Mouse (Mus musculus) heart, postnatal 0 days (tissue): Measurements from ENCODE around the gene Ascl2. TPM values are rescaled to one million over a fixed set of nuclear protein-coding genes. Genes with fewer than 3 reads are reported as not detected.
A peak's percentile ranks its signal among the peaks of the same experiment; 100 is the strongest.

Experiments
- ATAC-seq: fragments of 200-750 bp; cut with Nextera tagmentation; 2 replicates; pipeline ENCODE4 v1.8.0; 2017; ENCODE audit warnings: low read depth, moderate number of reproducible peaks, moderate library complexity; ENCODE audit not compliant: insufficient read depth
- DNase-seq: peaks from one replicate; pipeline ENCODE4 v3.0.0-alpha.2; 2016; ENCODE audit warnings: low spot score
- H3K27ac ChIP-seq: fragments of 300-500 bp; sonication (generic); 2 replicates; pipeline ENCODE4 v1.5.1; 2014; ENCODE audit warnings: low read depth, mild to moderate bottlenecking
- H3K27me3 ChIP-seq: fragments of 300-500 bp; sonication (generic); 2 replicates; pipeline ENCODE4 v1.6.1; 2014; ENCODE audit warnings: low read length, mixed read lengths; ENCODE audit not compliant: control insufficient read depth, insufficient read depth
- H3K36me3 ChIP-seq: fragments of 300-500 bp; sonication (generic); replicated peaks from 2 replicates; pipeline ENCODE4 v1.6.1; 2014; ENCODE audit warnings: low read length, mixed read lengths; ENCODE audit not compliant: control insufficient read depth, insufficient read depth
- H3K4me1 ChIP-seq: fragments of 300-500 bp; sonication (generic); 2 replicates; pipeline ENCODE4 v1.6.1; 2014; ENCODE audit warnings: antibody characterized with exemption; ENCODE audit not compliant: control insufficient read depth, insufficient read depth
- H3K4me2 ChIP-seq: fragments of 300-500 bp; sonication (generic); 2 replicates; pipeline ENCODE4 v1.6.1; 2014; ENCODE audit warnings: low read depth, mild to moderate bottlenecking, low read length, moderate library complexity
- H3K4me3 ChIP-seq: fragments of 300-500 bp; sonication (generic); 2 replicates; pipeline ENCODE4 v1.5.1; 2014; ENCODE audit warnings: low read depth, low read length
- H3K9ac ChIP-seq: fragments of 300-500 bp; sonication (generic); replicated peaks from 2 replicates; pipeline ENCODE4 v1.6.1; 2014; ENCODE audit warnings: low read depth, low read length, mixed read lengths
- H3K9me3 ChIP-seq: fragments of 300-500 bp; sonication (generic); replicated peaks from 2 replicates; pipeline ENCODE4 v1.6.1; 2016; ENCODE audit warnings: low read length; ENCODE audit not compliant: control insufficient read depth
- CTCF ChIP-seq: IDR thresholded peaks from 2 replicates; pipeline ENCODE4 v1.5.1; 2016; ENCODE audit warnings: antibody characterized with exemption, control low read depth, low read depth
- EP300 ChIP-seq: IDR thresholded peaks from 2 replicates; pipeline ENCODE4 v1.6.1; 2016; ENCODE audit warnings: antibody characterized with exemption, low read depth
- WGBS: fragments of 180-500 bp; shearing (Covaris S2); extraction: QIAGEN DNeasy Blood & Tissue Kit; methylation state at CpG from one replicate; pipeline ENCODE4 v1.1.7; 2014; 5-methylcytosine and 5-hydroxymethylcytosine counted together
- polyA plus RNA-seq: library from polyadenylated mRNA; unstranded; fragments of >200 nt; fragmentation: Nextera tagmentation; extraction: Ambion mirVana; gene quantifications from 2 replicates; pipeline ENCODE4 v1.2.1, GENCODE M21; 2015
- total RNA-seq: library from RNA; depleted of rRNA; stranded (reverse); fragments of >200 nt; gene quantifications from 2 replicates; pipeline ENCODE4 v1.2.3, GENCODE M21; 2014; ENCODE audit warnings: low replicate concordance

Ascl2 gene
- total and polyA plus RNA-seq, 2 experiments from 2014 or later: not detected

DNA sequence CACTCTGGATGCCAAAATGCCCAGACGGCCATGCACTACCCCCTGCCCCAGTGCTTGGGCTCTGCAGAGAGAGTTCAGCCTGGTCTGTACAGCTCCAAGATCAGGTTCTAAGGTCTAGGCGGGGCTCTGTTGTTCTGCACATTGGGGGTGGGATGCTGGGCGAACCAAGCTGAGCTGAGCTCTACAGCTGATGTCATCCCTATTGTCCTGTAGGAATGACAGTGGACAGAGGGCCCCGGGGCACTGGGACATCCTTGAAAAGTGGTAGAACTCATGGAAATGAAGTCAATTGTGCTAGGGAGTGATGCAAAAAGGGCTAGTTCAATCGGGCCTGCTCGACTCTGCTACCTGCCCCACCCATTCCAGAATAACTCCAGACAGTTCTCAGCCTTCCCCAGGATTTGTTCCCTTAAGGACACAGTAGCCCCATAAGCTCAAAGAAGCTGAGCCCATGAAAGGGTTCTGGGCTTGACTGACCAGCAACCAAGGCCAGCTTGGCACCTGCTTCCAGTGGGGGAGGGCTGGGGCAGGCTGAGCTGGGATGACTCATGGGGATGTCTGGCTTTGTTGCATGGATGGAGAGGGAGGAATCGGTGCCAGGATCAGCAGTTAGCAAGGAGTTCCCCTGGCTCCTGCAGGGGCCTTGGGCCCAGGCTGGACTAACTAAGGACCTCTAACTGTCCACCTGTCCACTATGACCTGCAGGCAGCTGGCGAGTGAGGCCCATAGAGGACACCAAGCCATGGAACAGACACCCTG, 44.5 kb upstream of the Ascl2 start:
- TF ChIP-seq CTCF (no peak), EP300 (no peak)
- ATAC-seq (no peak), DNase-seq (peak; percentile 63)
- Histone ChIP-seq H3K36me3 (no peaks in the 10 kb centered on the region), H3K9me3 (no peaks in the 10 kb centered on the region), H3K4me2 (no peak overlapping the region), H3K4me3 (no peak overlapping the region), H3K4me1 (peaks cover 79% of the 10 kb centered on the region), H3K9ac (no peak overlapping the region), H3K27ac (peak overlapping the region; percentile 58), H3K27me3 (no peaks in the 10 kb centered on the region)
- WGBS: 50% methylated on average over 8 of the region's 8 CpGs

DNA sequence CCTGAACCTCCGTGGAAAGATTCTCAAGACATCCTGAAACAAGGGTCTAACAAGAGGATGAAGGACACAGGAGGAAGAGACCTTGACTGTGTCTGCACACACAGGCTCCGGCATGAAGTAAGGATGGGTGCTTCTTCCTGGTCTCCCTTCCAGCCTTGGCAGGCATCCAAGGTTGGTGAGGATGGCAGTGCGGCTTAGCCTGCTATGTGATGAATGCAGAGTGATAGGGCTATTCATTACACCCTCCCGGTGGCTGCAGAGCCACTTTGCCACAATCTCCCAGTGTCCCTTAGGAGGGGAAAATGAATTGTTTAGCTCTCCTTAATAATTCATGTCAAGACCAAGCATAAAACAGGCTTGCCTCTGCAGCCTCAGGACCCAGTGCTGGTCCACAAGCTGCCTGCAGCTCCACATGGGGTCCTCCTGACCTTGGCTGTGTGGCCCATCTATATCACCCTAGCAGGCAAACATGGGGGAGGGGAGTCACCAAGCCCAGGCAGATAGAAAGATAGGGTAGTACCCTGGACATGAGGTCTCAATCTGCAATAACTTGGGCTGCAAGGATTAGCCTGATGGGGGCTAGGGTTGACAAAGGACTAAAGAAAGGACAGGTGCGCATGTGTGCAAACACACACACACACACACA, 43.3 kb upstream of the Ascl2 start:
- Histone ChIP-seq H3K27ac (no peak overlapping the region), H3K27me3 (no peaks in the 10 kb centered on the region), H3K9ac (no peak overlapping the region), H3K9me3 (no peaks in the 10 kb centered on the region), H3K4me2 (no peak overlapping the region), H3K36me3 (no peaks in the 10 kb centered on the region), H3K4me1 (peaks cover 81% of the 10 kb centered on the region), H3K4me3 (no peak overlapping the region)
- ATAC-seq: no peak
- TF ChIP-seq EP300: no peak
- DNase-seq: peak; percentile 43
- WGBS: 43% methylated on average over 5 of the region's 5 CpGs

DNA sequence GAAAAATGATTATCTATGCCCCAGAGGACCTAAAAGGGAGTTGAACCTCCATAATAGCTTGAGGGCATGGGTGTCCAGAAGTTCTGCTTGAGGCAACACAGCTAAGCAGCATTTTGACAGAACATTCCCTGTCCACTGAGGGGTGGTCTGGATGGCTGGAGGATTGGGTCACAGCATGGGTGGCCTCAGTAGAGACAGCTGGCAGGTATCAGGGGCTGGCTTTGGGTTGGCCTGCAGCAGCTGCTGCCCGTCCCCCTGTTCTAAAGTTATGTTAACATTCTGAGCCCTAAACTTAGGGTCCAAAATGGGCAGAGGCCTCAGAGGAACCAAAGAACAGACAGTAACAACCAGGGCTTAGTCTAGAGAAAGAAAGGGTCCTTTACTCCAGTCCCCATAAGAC, 42.2 kb upstream of the Ascl2 start:
- no peak overlapping the region for H3K27ac ChIP-seq
- H3K9ac ChIP-seq: no peak overlapping the region
- no peaks in the 10 kb centered on the region for H3K9me3 ChIP-seq
- peaks cover 77% of the 10 kb centered on the region for H3K4me1 ChIP-seq
- no peak for TF ChIP-seq EP300
- no peak for TF ChIP-seq CTCF
- H3K27me3 ChIP-seq: no peaks in the 10 kb centered on the region
- H3K36me3 ChIP-seq: no peaks in the 10 kb centered on the region
- ATAC-seq: no peak
- WGBS: 89% methylated on average over 1 of the region's 1 CpGs
- DNase-seq: no peak
- H3K4me3 ChIP-seq: no peak overlapping the region
- H3K4me2 ChIP-seq: no peak overlapping the region

DNA sequence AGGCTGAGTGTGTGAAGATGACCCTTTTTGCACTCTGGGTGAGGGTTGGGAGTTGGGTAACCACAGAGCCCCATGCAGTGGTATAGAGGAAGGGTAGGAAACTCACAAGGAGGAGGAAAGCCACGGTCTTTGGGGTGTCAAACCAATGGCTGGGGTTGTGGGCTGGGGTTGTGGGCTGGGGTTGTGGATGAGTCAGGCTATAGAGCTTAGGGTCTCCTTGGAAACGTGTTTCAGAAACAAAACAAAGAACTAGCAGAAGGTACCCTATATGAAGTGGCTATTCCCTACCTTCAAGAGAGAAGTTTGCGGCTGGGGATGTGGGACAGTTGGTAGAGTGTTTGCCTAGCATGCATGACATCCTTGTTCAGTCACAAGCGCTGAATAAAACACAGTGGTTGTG, 40.9 kb upstream of the Ascl2 start:
- Histone ChIP-seq H3K4me1 (peaks cover 75% of the 10 kb centered on the region), H3K4me2 (no peak overlapping the region), H3K9ac (no peak overlapping the region), H3K4me3 (no peak overlapping the region), H3K27ac (peak overlapping the region; percentile 94; the same call in 1 of the 2 replicates), H3K36me3 (no peaks in the 10 kb centered on the region), H3K9me3 (no peaks in the 10 kb centered on the region), H3K27me3 (no peaks in the 10 kb centered on the region)
- DNase-seq: no peak
- WGBS: 82% methylated on average over 4 of the region's 4 CpGs
- no peak for ATAC-seq
- no peak for TF ChIP-seq CTCF
- no peak for TF ChIP-seq EP300

DNA sequence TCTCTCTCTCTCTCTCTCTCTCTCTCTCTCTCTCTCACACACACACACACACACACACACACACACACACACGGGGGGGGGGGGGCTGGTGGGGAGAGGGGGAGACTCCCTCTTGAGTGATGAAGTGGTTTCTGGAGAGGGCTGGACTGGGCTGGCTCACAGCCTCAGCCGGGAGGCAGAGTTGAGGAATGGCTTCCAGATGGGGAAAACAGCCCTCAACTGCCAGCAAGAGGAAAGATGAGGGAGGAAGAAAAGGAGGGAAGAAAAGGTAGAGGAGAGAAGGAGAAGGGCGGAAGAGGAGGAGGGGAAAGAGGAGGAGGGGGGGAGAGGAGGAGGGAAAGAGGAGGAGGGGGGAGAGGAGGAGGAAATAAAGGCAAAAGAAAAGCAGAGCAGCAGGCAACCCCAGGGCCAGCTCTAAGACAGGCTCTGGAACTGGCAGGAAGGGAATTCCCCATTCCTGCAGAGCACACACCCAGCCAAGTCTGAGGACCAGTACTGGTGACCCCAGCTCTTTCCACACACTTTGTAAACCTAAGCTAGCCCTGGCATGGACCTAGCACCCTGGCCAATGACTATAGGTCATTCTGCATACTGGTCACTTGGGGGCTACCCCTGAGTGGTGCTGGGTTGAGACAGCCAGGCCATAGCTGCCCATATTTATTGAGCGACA, 40.1 kb upstream of the Ascl2 start:
- H3K9ac ChIP-seq: peak overlapping the region; percentile 21; the same call in 1 of the 2 replicates
- TF ChIP-seq EP300 (no peak), CTCF (no peak)
- 38% methylated on average over 3 of the region's 4 CpGs for WGBS
- H3K4me1 ChIP-seq: peaks cover 67% of the 10 kb centered on the region
- H3K9me3 ChIP-seq: no peaks in the 10 kb centered on the region
- ATAC-seq: peak; percentile 36
- peak overlapping the region; percentile 94 for H3K27ac ChIP-seq
- H3K4me3 ChIP-seq: no peak overlapping the region
- H3K36me3 ChIP-seq: no peaks in the 10 kb centered on the region
- peak; percentile 63 for DNase-seq
- no peaks in the 10 kb centered on the region for H3K27me3 ChIP-seq
- peak overlapping the region; percentile 34; the same call in 1 of the 2 replicates for H3K4me2 ChIP-seq
